Mouse (Mus musculus): ENCODE data around the gene Slc37a4. TPM values are rescaled to one million over a fixed set of nuclear protein-coding genes. Genes with fewer than 3 reads are reported as not detected.
"Not testable (repeated sequence)": the region's sequence is repeated elsewhere in the genome, so short reads cannot be mapped to it uniquely, and the experiment has no call there.

Slc37a4 gene
- total and polyA plus RNA-seq, 2 experiments from 2014 or later, result 35.1 to 83.8 TPM

GRCm38 (mm10) chr9:44373386-44373785 is 23.3 kb upstream of the Slc37a4 start:
- H3K4me3 ChIP-seq (ENCODE audit: low read depth, low read length), result no peak overlapping the region
- no peak for ATAC-seq (ENCODE audit: insufficient read depth, low read depth)

GRCm38 (mm10) chr9:44376141-44376540 is 20.5 kb upstream of the Slc37a4 start:
- no peak overlapping the region for H3K27ac ChIP-seq (ENCODE audit: low read depth)
- no peak overlapping the region for H3K9ac ChIP-seq (replicated peaks; ENCODE audit: low read depth, low read length)
- 77% methylated on average over 6 of the region's 6 CpGs for WGBS
- H3K4me1 ChIP-seq (ENCODE audit: control insufficient read depth, insufficient read depth), result peaks cover 15% of the 10 kb centered on the region
- H3K4me3 ChIP-seq (ENCODE audit: low read depth, low read length), result no peak overlapping the region
- H3K4me2 ChIP-seq (ENCODE audit: low read depth, low read length), result no peak overlapping the region
- no peaks in the 10 kb centered on the region for H3K9me3 ChIP-seq (replicated peaks; ENCODE audit: control insufficient read depth, low read length)
- peaks cover 6% of the 10 kb centered on the region for H3K36me3 ChIP-seq (replicated peaks; ENCODE audit: control insufficient read depth, insufficient read depth, low read length)
- no peak for ATAC-seq (ENCODE audit: insufficient read depth, low read depth)
- DNase-seq (ENCODE audit: low spot score), result no peak
- no peak for TF ChIP-seq EP300 (IDR thresholded peaks at IDR 0.05; ENCODE audit: low read depth)
- TF ChIP-seq CTCF (IDR thresholded peaks at IDR 0.05; ENCODE audit: low read depth), result no peak
- no peaks in the 10 kb centered on the region for H3K27me3 ChIP-seq (ENCODE audit: control insufficient read depth, insufficient read depth, low read length)

More at GRCm38 (mm10) chr9:44373386-44373785, 23.3 kb upstream of the Slc37a4 start:
- no peaks in the 10 kb centered on the region for H3K27me3 ChIP-seq (ENCODE audit: control insufficient read depth, insufficient read depth, low read length)
- no peak for DNase-seq (ENCODE audit: low spot score)
- no peak overlapping the region for H3K4me2 ChIP-seq (ENCODE audit: low read depth, low read length)
- H3K27ac ChIP-seq (ENCODE audit: low read depth), result no peak overlapping the region
- no peaks in the 10 kb centered on the region for H3K9me3 ChIP-seq (replicated peaks; ENCODE audit: control insufficient read depth, low read length)
- H3K4me1 ChIP-seq (ENCODE audit: control insufficient read depth, insufficient read depth), result peaks cover 2% of the 10 kb centered on the region
- no peak overlapping the region for H3K9ac ChIP-seq (replicated peaks; ENCODE audit: low read depth, low read length)
- TF ChIP-seq EP300 (IDR thresholded peaks at IDR 0.05; ENCODE audit: low read depth) (no peak), CTCF (IDR thresholded peaks at IDR 0.05; ENCODE audit: low read depth) (no peak)
- no peaks in the 10 kb centered on the region for H3K36me3 ChIP-seq (replicated peaks; ENCODE audit: control insufficient read depth, insufficient read depth, low read length)

- Histone ChIP-seq H3K4me1 (ENCODE audit: control insufficient read depth, insufficient read depth) (peaks cover 15% of the 10 kb centered on the region), H3K36me3 (replicated peaks; ENCODE audit: control insufficient read depth, insufficient read depth, low read length) (peaks cover 18% of the 10 kb centered on the region)
- not testable (repeated sequence) for H3K27me3 ChIP-seq (ENCODE audit: control insufficient read depth, insufficient read depth, low read length); H3K4me3 ChIP-seq (ENCODE audit: low read depth, low read length); H3K4me2 ChIP-seq (ENCODE audit: low read depth, low read length); DNase-seq (ENCODE audit: low spot score); H3K27ac ChIP-seq (ENCODE audit: low read depth); ATAC-seq (ENCODE audit: insufficient read depth, low read depth); H3K9me3 ChIP-seq (replicated peaks; ENCODE audit: control insufficient read depth, low read length); H3K9ac ChIP-seq (replicated peaks; ENCODE audit: low read depth, low read length)
- 82% methylated on average over 2 of the region's 2 CpGs for WGBS
Observed at GRCm38 (mm10) chr9:44377335-44377734, 19.3 kb upstream of the Slc37a4 start.

DNA sequence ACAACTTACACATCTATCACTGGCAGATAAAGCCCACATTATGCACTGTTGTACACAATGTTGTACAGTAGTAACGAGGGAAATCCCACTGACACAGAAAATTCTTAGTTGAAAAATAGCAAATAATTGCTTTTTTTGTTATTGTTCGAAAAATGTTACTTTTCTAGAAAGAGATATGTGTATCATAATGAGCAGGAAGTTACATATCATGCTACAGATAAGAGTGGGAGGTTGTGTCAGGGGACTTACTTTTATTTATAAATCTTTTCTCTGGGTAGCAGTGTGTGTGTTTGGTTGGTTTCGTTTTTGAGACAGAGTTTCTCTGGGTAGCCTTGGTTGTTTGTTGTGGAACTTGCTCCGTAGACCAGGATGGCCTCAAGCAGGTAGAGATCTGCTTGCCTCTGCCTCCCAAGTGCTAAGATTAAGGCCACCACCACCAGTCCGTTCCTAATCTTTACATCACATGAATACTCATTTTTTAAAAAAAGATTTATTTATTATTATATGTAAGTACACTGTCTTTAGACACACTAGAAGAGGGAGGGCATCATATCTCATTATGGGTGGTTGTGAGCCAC is 18.4 kb upstream of the Slc37a4 start:
- peaks cover 15% of the 10 kb centered on the region for H3K4me1 ChIP-seq (ENCODE audit: control insufficient read depth, insufficient read depth)
- no peaks in the 10 kb centered on the region for H3K27me3 ChIP-seq (ENCODE audit: control insufficient read depth, insufficient read depth, low read length)
- WGBS, result 80% methylated on average over 5 of the region's 5 CpGs
- H3K9ac ChIP-seq (replicated peaks; ENCODE audit: low read depth, low read length), result peak overlapping the region; percentile 78; the same call in 1 of the 2 replicates
- DNase-seq (ENCODE audit: low spot score), result no peak
- no peaks in the 10 kb centered on the region for H3K9me3 ChIP-seq (replicated peaks; ENCODE audit: control insufficient read depth, low read length)
- ATAC-seq (ENCODE audit: insufficient read depth, low read depth), result no peak
- peak overlapping the region; percentile 62 for H3K4me3 ChIP-seq (ENCODE audit: low read depth, low read length)
- H3K36me3 ChIP-seq (replicated peaks; ENCODE audit: control insufficient read depth, insufficient read depth, low read length), result peaks cover 27% of the 10 kb centered on the region
- no peak overlapping the region for H3K27ac ChIP-seq (ENCODE audit: low read depth)
- peak overlapping the region; percentile 71 for H3K4me2 ChIP-seq (ENCODE audit: low read depth, low read length)
- TF ChIP-seq CTCF (IDR thresholded peaks at IDR 0.05; ENCODE audit: low read depth) (no peak), EP300 (IDR thresholded peaks at IDR 0.05; ENCODE audit: low read depth) (no peak)

- Histone ChIP-seq H3K4me3 (ENCODE audit: low read depth, low read length) (peak within 1 kb of the TSS; percentile 62), H3K27me3 (ENCODE audit: control insufficient read depth, insufficient read depth, low read length) (no peaks in the 10 kb centered on the region), H3K4me2 (ENCODE audit: low read depth, low read length) (peak within 1 kb of the TSS; percentile 87), H3K27ac (ENCODE audit: low read depth) (peak within 1 kb of the TSS; percentile 73), H3K9me3 (replicated peaks; ENCODE audit: control insufficient read depth, low read length) (no peaks in the 10 kb centered on the region), H3K36me3 (replicated peaks; ENCODE audit: control insufficient read depth, insufficient read depth, low read length) (peaks cover 37% of the 10 kb centered on the region), H3K4me1 (ENCODE audit: control insufficient read depth, insufficient read depth) (peaks cover 15% of the 10 kb centered on the region), H3K9ac (replicated peaks; ENCODE audit: low read depth, low read length) (peak within 1 kb of the TSS; percentile 78)
- ATAC-seq (ENCODE audit: insufficient read depth, low read depth) (peak; percentile 99), DNase-seq (ENCODE audit: low spot score) (peak; percentile 97)
- TF ChIP-seq CTCF (IDR thresholded peaks at IDR 0.05; ENCODE audit: low read depth) (peak; percentile 37), EP300 (IDR thresholded peaks at IDR 0.05; ENCODE audit: low read depth) (peak; percentile 15; the same call in 1 of the 2 replicates)
- 0% methylated on average over 82 of the region's 83 CpGs for WGBS
Observed at GRCm38 (mm10) chr9:44379054-44379834, 17.4 kb upstream of the Slc37a4 start, which contains the start of gene Hyou1. Hyou1 (plus strand) TSS chr9:44379490.

All from heart, postnatal 0 days (tissue).